Mouse (Mus musculus) retina, embryonic 14.5 days (tissue): ENCODE results near the gene Dnaaf2.
"Not testable (repeated sequence)": the region's sequence is repeated elsewhere in the genome, so short reads cannot be mapped to it uniquely, and the experiment has no call there.

Source experiments
- DNase-seq: peaks from one replicate; pipeline ENCODE4 v3.0.0-alpha.2; 2015; ENCODE audit warnings: low spot score

Gene Dnaaf2

DNA sequence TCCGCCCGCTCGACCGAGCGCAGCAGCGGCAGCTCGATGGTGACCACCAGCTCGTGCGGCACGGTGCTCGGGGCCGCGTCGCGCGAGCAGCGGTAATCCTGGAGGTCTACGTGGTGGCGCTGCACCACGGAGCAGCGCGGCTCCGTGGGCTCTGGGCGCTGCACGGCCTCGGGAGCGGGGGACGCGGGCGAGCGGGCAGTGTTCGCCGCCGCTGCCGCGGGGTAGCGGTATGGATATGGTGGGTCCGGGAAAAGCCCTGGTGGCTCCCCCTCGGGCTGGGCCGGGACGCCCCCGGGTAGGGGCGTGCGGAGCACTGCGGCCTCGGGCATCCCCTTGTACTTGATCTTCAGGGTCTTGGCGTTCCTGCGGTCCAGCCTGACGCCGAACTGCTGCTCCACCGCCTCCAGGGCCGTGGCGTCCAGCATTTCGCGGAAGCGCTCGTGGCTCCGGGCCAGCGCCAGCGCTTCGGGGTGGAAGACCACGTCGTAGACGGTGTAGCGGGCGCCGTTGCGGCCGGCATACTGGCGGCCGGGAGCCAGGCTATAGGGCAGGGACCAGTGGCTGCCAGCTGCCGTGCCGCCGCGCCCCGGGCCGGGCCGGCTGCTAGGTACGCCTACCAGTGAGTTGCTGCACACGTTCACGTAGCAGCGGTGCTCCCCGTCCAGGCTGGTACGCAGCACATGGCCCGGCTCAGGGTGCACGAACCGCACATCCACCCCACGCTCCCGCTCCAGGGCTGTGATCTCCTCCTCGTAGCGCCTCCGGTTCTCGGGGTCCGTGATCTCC lies 658 bp downstream of the Dnaaf2 start:
- DNase-seq: peak; percentile 53

GRCm38 (mm10) chr12:69196444-69197377 lies 1.5 kb downstream of the Dnaaf2 start, which contains the start of gene Gm49383:
Gene Gm49383, minus strand, starts transcription at chr12:69197104.
- DNase-seq: peak; percentile 88

GRCm38 (mm10) chr12:69192637-69193036 lies 5.6 kb downstream of the Dnaaf2 start:
- no peak for DNase-seq

- no peak for DNase-seq
These were observed 6.8 kb downstream of the Dnaaf2 start for GRCm38 (mm10) chr12:69191396-69191795.

DNA sequence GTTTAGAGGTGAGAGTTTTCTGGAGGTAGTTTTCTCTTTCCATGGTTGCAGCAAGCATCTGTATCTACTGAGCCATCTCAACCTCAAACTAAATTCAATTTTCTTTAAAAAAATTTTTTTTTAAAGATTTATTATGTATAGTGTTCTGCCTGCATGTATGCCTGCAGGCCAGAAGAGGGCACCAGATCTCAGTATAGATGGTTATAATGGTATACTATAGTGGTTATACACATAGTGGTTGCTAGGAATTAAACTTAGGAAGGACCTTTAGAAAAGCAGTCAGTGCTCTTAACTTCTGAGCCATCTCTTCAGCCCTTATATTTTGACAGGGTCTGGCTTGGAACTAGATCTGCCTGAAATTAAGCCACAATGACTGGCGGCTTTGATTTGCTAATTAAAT lies 7.7 kb downstream of the Dnaaf2 start:
- no peak for DNase-seq

DNA sequence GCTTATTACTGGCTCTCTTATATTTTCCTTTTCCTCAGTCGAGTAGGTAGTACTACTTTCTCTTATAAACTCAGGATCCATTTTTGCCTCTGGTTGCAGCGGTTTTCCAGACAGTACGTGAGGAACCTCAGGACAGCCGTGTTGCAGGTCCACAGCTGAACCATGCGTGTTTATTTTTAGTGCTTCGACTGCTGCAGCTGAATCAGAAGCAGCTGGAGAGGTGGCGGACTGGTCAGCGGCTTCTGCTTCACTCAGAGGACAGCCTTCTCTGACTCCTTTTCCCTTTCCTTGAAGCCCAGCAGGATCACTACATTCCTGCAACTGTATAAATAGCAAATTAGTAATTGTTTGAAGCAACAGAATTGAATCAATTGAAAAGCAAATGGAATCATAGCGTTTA lies 8.2 kb downstream of the Dnaaf2 start:
- DNase-seq: no peak

GRCm38 (mm10) chr12:69186811-69187471 lies 11.3 kb downstream of the Dnaaf2 start:
- no peak for DNase-seq

DNA sequence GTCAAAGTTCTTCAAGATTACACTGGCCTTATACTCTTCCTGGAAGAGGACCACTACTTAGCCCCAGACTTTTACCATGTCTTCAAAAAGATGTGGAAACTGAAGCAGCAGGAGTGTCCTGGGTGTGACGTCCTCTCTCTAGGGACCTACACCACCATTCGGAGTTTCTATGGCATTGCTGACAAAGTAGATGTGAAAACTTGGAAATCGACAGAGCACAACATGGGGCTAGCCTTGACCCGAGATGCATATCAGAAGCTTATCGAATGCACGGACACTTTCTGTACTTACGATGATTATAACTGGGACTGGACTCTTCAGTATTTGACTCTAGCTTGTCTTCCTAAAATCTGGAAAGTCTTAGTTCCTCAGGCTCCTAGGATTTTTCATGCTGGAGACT lies 12.9 kb downstream of the Dnaaf2 start:
- DNase-seq: peak; percentile 14

DNA sequence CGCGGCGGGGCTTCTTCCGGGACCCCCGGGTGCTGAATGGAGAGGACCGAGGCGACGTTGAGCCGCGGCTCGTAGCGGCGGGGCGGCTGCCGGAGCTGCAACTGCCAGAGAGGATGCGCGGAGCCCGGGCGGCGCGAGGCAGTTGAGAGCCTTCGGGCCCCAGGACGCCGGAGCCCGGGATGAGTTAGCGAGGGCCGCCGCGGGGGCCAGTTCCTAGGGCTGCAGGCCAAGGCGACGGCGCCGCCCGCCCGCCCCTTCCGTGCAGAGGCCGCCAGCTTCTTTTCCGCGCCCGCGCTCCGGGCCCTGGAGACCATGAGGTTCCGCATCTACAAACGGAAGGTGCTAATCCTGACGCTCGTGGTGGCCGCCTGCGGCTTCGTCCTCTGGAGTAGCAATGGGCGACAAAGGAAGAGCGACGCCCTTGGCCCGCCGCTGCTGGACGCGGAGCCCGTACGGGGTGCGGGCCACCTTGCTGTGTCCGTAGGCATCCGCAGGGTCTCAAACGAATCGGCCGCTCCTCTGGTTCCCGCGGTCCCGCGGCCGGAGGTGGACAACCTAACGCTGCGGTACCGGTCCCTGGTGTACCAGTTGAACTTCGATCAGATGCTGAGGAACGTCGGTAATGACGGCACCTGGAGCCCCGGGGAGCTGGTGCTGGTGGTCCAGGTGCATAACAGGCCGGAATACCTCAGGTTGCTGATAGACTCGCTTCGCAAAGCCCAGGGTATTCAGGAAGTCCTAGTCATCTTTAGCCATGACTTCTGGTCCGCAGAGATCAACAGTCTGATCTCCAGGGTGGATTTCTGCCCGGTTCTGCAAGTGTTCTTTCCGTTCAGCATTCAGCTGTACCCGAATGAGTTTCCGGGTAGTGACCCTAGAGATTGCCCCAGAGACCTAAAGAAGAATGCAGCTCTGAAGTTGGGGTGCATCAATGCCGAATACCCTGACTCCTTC lies 13.6 kb downstream of the Dnaaf2 start:
- DNase-seq: peak; percentile 54

DNA sequence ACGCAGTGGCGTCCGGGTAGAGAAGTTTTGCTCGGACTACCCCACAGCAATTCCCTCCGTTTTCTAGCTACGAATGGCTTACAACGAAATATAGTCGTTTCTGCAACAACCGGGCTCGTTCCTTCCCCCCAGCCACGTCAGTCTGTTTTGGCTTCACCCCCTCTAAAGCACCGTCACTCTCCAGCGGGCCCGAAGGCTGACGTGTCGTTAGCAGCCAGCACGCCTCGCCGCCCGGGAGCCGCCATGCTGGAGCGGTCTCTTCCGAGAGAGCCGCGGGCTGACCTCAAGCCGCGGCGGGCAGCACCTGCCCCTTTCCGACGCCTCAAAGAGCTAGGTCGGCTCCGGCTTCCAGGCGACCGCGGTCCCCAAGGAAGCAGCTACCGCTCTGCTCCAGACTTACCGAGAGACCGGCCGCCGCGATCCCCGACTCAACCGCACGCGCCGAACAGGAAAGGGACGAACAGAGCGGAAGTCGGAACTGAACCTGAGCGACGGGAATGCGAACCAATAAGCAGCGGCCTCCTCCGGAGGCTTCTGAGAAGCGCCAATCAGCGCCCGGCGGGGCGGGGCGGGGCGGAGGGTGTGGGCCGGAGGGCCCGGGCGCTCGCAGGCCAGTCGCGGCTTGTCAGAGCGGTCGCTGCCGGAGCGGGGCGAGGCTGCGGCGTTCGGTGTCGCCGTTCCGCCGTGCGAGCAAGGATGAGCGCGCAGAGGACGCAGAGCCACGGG lies 14.5 kb downstream of the Dnaaf2 start, which contains the start of the genes Rpl36al and Mgat2:
Gene Rpl36al, minus strand, starts transcription at position 501 of the 726 bp plus-strand sequence.
Gene Mgat2, plus strand, starts transcription at position 575 of the 726 bp plus-strand sequence.
- DNase-seq: peak; percentile 100

DNA sequence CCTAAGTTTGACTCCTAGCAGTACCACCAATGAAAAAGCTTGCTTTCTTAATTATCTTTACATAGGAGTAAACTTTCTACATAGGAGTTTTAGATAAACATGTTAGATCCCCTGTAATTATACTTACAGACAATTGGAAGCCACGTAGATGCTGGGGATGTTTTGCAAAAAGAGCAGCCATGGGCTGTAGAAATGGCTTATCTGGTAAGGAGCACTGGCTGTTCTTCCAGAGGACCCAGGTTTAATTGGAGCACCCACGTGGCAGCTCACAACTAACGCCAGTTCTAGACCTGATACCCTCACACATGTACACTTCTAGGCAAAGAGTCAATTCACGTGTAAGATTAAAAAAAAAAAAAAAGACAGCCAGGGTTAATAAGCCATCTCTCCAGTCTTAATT lies 16.4 kb downstream of the Dnaaf2 start:
- DNase-seq: no peak

DNA sequence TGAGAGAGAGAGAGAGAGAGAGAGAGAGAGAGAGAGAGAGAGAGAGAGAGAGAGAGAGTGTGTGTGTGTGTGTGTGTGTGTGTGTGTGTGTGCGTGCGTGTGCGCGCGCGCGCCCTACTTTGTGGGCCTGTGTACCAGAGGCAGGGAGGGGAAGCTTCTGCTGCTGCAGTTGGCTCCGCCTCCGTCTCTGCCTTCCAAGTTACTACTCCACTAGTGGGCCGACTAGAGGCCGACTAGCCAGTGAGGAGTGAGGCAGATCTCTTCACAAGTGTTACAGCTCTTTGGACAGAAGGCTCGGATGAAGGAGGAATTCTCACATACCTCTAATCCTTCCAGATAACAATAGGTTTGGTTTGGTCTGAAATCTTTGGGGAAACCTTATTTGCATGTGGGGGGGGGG lies 18.9 kb downstream of the Dnaaf2 start:
- no peak for DNase-seq

- DNase-seq: no peak
These were observed 20.7 kb downstream of the Dnaaf2 start for GRCm38 (mm10) chr12:69177526-69177925.

GRCm38 (mm10) chr12:69175975-69176374 lies 22.3 kb downstream of the Dnaaf2 start:
- no peak for DNase-seq

DNA sequence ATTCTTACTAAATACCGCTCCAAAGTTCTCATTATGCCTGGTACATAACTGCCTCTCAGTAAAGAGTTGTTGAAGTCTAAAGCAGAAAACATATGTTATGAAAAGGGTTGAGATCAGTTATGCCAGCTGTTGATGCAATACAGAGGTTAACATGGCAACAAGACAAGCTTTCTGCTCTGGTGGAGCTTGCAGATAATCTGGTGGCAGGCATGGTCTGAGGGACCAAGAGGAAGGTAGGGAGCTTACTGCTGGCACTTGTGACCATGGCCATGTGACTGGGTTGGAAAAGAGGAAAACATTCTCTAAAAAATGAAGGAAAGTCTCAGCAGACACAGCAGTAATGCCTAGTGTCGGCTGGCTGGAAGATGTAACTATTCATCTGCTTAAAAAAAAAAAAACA lies 26.9 kb downstream of the Dnaaf2 start:
- DNase-seq: no peak

DNA sequence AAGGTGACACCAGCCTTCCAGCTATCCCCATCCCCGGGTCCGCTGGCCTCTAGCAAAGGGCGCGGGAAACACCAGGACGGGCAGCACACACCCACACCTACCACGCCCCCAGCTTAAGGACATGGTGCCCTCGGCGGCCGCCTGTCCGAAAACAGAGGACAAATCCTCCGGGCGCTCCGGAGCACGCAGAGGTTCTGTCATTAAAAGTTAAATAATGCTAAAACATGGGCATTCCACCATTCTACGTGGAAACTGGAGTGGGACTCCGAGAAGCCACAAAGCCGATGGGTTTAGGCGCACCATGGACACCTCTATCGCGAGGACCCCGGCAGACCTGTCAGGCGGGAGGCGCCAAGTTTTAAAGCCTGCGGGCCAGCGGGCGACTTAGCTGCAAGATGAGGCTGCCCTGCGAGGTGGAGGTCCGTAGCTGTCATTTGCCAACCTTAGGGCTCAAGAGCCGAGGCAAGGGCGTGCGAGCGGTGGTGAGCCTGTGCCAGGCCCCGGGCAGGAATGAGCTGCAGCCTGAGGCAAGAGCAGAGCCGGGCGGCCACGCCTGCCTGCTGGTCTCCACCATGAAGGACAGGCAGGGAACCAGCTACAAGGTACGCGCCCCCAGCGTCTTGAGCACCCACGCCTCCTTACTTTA lies 29.6 kb downstream of the Dnaaf2 start, which contains the start of gene Lrr1:
Gene Lrr1, plus strand, starts transcription at position 354 of the 646 bp plus-strand sequence.
- DNase-seq: peak; percentile 90

GRCm38 (mm10) chr12:69167656-69168460 lies 30.4 kb downstream of the Dnaaf2 start:
- no peak for DNase-seq

- not testable (repeated sequence) for DNase-seq
These were observed 31.2 kb downstream of the Dnaaf2 start for GRCm38 (mm10) chr12:69166861-69167581.
